Mouse (Mus musculus) naive thymus-derived CD4-positive, alpha-beta T cell, adult 2 months (primary cell): ENCODE data around the gene Afmid.

Experiments used
- DNase-seq: peaks from one replicate; pipeline ENCODE4 v3.0.0-alpha.2; 2011; ENCODE audit warnings: low read depth

The Afmid gene

GRCm38 (mm10) chr11:117848271-117848984 is 22.7 kb downstream of the Afmid start:
- peak; percentile 80 for DNase-seq

GRCm38 (mm10) chr11:117848985-117849671 is 23.4 kb downstream of the Afmid start, which contains the start of gene Birc5:
Birc5 (plus strand) TSS chr11:117849251.
- peak; percentile 98 for DNase-seq

- DNase-seq, result no peak
Measured at GRCm38 (mm10) chr11:117852875-117853274, 27.2 kb downstream of the Afmid start.

- DNase-seq, result no peak
Measured at GRCm38 (mm10) chr11:117854241-117854640, 28.5 kb downstream of the Afmid start.

- DNase-seq, result no peak
Measured at GRCm38 (mm10) chr11:117855360-117855759, 29.6 kb downstream of the Afmid start.

GRCm38 (mm10) chr11:117855975-117856374 is 30.3 kb downstream of the Afmid start:
- DNase-seq, result no peak

GRCm38 (mm10) chr11:117857462-117857861 is 31.7 kb downstream of the Afmid start:
- DNase-seq, result no peak

GRCm38 (mm10) chr11:117858392-117858791 is 32.7 kb downstream of the Afmid start:
- no peak for DNase-seq

GRCm38 (mm10) chr11:117860601-117861000 is 34.9 kb downstream of the Afmid start, which contains the start of gene Tmem235:
Tmem235 (plus strand) TSS chr11:117860752.
- peak; percentile 54 for DNase-seq

GRCm38 (mm10) chr11:117863174-117863856 is 37.6 kb downstream of the Afmid start:
- DNase-seq, result no peak

GRCm38 (mm10) chr11:117864805-117865204 is 39.1 kb downstream of the Afmid start:
- no peak for DNase-seq

- no peak for DNase-seq
Measured at GRCm38 (mm10) chr11:117865988-117866387, 40.3 kb downstream of the Afmid start.

GRCm38 (mm10) chr11:117870688-117871365 is 45.1 kb downstream of the Afmid start:
- peak; percentile 92 for DNase-seq

- DNase-seq, result no peak
Measured at GRCm38 (mm10) chr11:117871376-117871775, 45.7 kb downstream of the Afmid start.

GRCm38 (mm10) chr11:117871911-117872584 is 46.3 kb downstream of the Afmid start:
- DNase-seq, result peak; percentile 91

GRCm38 (mm10) chr11:117872861-117873608 is 47.3 kb downstream of the Afmid start, which contains the start of gene Tha1:
Tha1 (minus strand) TSS chr11:117873481.
- peak; percentile 57 for DNase-seq

GRCm38 (mm10) chr11:117874419-117874818 is 48.7 kb downstream of the Afmid start:
- peak; percentile 68 for DNase-seq

GRCm38 (mm10) chr11:117875681-117876080 is 50.0 kb downstream of the Afmid start:
- DNase-seq, result no peak

- DNase-seq, result peak; percentile 90
Measured at GRCm38 (mm10) chr11:117877917-117878745, 52.4 kb downstream of the Afmid start.

- DNase-seq, result no peak
Measured at GRCm38 (mm10) chr11:117878892-117879291, 53.2 kb downstream of the Afmid start.
